Mouse (Mus musculus) kidney, adult 9 months (tissue): Measurements from ENCODE around the gene Gm28048.

ENCODE experiments used
- DNase-seq: peaks from one replicate; pipeline ENCODE4 v3.0.0; 2022

Gm28048 gene

GRCm38 (mm10) chr11:22989786-22990185, 7.9 kb upstream of the Gm28048 start:
- DNase-seq, result no peak

GRCm38 (mm10) chr11:22987357-22987756, 5.5 kb upstream of the Gm28048 start:
- DNase-seq, result peak; percentile 80

DNA sequence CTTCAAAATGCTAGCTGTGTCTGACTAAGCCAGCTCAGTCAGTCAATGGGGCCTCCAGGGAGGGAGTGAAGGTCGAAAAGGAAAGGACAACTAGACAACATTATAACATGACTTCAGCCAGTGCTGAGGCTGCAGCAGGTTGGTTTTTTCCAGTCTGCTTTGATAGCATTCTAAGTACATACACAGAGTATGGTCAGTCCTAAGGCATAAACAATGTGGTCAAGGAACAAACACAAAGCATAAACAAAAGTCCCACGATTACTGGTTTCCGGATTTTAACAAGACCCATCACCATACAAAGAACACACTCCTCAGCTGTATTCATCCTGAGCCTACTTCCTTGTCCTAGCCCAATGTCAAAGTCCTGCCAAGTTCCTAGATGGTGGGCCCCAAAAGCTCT, 3.6 kb upstream of the Gm28048 start:
- no peak for DNase-seq

- DNase-seq, result no peak
These were observed 956 bp upstream of the Gm28048 start for GRCm38 (mm10) chr11:22982846-22983245.

DNA sequence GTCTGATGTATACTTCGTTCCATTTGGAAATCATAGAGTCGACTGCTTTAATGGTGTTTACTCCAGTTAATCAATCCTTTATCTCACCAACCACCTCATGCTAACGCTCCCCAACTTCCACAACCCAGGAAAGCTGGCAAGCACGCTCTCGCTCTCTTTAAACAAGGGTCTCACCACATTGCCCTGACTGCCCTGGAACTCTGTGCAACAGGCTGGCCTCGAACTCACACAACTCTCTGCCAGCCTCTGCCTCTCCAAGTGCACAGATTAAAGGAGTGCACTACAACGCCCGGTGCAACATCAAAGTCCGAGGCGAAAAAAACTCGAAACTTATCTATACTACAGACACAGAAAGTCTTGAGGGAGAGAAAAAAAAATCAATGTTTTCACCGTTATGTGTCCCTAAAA, 343 bp downstream of the Gm28048 start:
- DNase-seq, result no peak

DNA sequence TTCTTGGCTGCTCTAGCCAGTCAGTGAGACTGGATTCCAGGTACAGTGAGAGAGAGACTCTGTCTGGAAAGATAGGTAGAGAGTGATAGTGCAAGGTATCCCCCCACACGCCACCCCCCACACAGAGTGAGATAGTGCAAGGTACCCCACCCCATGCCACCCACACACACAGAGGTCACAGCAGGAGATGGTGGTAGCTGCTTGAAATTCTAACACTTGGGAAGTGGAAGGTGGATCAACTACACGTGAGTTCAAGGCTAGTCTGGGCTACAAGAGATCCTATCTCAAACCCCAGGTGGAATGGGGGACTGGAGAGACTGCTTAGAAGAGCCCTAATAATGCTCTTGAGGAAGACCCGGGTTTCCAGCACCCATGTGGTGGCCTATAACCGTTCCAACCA, 849 bp downstream of the Gm28048 start:
- no peak for DNase-seq

DNA sequence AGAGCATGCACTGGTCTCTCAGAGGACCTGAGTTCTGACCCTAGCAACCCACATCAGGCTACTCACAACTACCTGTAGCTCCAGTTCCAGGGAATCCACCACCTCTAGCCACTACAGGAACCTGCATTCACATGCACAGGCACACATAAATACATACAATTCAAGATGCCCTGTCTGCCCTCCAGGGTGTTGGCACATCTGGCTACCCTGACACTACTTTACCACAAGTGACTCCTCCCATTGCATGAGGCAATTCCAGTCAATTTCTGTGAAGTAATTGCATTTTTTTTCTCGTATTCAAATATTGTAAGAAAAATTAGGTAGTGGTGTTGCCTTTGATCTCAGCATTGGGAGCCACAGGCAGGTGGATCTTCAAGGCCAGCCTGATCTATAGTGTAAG, 2.7 kb downstream of the Gm28048 start:
- no peak for DNase-seq

GRCm38 (mm10) chr11:22978711-22979110, 3.2 kb downstream of the Gm28048 start:
- no peak for DNase-seq

DNA sequence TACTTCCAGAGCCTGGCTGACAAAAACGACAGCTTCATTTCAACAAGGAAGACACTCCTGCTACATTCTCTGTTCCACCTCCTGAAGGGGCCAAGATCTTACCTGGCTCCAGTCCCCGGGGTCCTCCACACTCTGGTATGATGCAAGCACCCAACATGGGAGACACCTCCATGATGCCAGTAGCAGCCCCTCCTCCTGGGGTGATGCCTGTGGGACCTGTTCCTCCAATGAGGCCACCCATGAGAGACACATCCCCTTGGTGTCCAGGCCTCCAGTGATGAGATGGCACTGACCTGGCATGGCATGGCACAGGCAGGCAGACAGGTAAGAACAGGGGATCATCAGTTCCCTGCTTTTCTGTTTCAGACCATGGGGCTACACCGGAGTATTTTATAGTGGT, 3.7 kb downstream of the Gm28048 start:
- no peak for DNase-seq

- no peak for DNase-seq
These were observed 8.3 kb downstream of the Gm28048 start for GRCm38 (mm10) chr11:22973599-22973998.

GRCm38 (mm10) chr11:22972746-22973526, 9.0 kb downstream of the Gm28048 start:
- peak; percentile 87 for DNase-seq

GRCm38 (mm10) chr11:22971835-22972709, 9.8 kb downstream of the Gm28048 start, which contains the start of gene Zrsr1:
Gene Zrsr1 (plus strand): TSS chr11:22972005.
- DNase-seq, result peak; percentile 87

DNA sequence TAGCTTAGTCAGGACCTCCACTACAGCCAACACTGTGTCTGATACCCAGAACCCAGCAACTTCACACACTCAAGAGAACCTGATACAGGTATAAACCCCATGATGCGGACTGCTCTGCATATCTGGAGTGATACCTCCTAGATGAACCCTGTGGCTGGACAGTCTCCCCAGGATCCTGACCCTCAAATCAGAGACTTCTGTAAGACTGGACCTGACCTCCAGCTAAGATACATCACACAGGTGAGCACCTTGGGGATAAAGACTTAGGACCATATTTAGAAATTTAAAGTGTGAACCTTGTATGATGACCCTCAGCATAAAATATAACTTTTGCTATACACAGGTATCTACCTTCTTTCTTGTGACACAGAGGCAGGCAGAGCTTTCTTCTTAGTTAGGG, 11.3 kb downstream of the Gm28048 start:
- no peak for DNase-seq

DNA sequence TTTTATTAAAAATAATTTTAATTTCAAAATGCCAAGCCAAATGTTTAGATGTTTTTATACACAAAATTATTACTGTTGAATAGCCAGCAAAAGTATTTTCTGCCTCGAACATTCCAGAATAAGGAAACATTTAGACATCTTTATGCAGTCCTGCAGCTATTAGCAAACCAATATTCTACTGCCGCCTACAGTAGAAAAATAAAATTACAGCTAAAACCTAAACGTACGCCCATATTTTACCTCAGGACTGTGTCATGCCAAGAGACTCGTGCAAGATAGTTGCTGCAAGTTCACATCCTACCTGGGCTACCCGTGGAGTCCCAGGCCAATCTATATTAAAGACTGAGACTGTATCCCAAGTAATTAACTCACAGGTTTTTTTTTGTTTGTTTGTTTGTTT, 12.4 kb downstream of the Gm28048 start:
- peak; percentile 42 for DNase-seq

- DNase-seq, result no peak
These were observed 16.4 kb downstream of the Gm28048 start for GRCm38 (mm10) chr11:22965503-22965902.

- no peak for DNase-seq
These were observed 17.5 kb downstream of the Gm28048 start for GRCm38 (mm10) chr11:22964401-22964800.

GRCm38 (mm10) chr11:22962101-22962500, 19.8 kb downstream of the Gm28048 start:
- no peak for DNase-seq

GRCm38 (mm10) chr11:22957791-22958374, 24.0 kb downstream of the Gm28048 start:
- DNase-seq, result peak; percentile 22

DNA sequence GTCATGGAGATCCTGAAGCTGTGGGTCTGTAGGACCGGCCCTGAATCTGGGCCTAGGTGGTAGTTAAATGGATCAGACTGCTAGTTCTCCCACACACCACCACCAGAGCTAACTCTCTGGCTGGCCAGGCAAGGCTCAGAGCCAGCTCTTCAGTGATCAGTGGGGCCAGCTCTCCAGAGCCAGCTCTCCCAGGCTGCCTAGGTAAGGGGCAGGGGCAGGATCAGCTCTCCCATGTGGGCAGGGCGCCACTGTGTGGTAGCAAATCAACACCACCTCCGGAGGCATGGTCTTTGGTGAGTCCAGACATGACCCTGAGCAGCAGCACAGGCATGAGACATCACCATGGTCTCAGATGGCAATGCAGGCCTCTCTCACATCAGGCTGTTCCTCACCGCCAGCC, 25.1 kb downstream of the Gm28048 start:
- DNase-seq, result peak; percentile 90

DNA sequence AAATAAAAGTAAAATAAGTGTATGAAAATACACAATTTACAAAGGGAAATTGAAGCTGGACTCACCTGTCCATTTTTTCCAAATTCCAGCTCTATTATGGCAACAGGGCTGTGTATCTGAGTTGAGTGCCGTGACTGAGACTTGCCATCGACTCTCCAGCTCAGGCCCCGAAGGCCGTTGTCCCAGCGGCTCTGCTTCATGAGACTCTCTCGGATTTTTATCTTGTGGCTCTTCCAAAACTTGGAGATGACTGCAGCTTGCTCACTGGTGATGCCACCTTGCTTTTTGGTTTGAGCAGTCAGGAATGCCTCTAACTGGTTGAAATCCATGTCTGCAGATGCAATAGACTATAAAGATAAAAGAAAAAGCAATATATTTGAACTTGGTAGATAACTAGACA, 25.5 kb downstream of the Gm28048 start:
- DNase-seq, result no peak

- DNase-seq, result no peak
These were observed 29.2 kb downstream of the Gm28048 start for GRCm38 (mm10) chr11:22952668-22953067.

DNA sequence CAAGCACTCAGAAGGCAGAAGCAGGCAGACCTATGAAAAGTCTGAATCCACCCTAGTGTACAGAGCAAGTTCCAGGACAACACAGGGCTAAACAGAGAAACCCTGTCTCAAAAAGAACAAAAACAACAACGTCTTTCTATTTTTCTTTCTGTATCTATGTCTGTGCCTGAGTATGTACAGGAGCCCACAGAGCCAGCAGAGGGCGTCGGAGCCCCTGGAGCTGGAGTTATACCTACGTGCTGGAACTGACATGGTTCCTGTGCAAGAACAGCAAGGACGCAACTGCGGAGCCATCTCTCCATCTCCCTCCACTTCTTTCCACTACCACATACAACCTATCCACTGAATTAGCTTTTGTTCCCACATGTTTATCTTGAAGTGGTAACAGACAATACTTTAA, 31.8 kb downstream of the Gm28048 start:
- DNase-seq, result no peak

GRCm38 (mm10) chr11:22949101-22949500, 32.8 kb downstream of the Gm28048 start:
- DNase-seq, result no peak

DNA sequence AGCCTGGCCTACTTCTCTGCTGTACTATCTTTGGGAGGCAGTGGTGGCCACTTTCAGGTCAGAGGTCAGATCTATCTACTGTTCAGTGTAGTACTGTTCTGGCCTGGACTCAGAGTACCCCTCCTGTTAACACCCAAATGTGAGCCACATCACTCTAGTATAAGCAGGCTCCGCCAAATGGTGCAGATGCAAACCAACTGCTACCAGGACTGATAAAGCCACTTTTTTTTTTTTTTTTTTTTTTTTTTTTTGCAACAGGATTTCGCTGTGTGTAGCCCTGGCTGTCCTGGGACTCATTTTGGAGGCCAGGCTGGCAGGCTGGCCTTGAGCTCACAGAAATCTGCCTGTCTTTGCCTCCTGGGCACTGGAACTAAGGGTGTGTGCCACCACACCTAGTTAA, 42.9 kb downstream of the Gm28048 start:
- DNase-seq, result no peak
